ENCODE assay signal across 1 mouse cellular context in the genomic region with DNA sequence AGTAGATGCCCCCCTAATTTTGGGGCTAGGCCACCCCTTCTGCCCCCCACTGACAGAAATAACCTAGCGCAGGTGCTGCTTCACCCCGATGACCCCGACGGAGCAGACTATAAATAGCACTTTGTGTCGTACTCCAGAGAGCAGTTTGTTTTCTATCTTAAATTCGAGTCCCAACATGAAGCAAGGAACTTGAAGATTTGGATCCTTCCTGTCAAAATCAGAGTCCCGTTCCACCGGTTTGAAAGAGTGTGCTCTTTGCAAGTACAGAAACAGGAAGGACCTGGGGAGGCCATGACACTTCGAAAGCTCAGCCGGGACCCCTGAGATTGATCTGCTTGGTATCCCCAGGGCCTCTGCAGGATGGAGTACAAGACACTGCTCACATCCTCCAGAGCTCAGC.
TF ChIP-seq lines count a peak whose summit lies in the region.

No protein-coding gene starts in this region.

TF ChIP-seq in CH12.LX, 34 proteins besides CTCF, POLR2A, EP300 and RAD21 (continued from another document):
- no peak for TF ChIP-seq BHLHE40 (IDR thresholded peaks at IDR 0.05; ENCODE audit: low read depth, low read length)
- TF ChIP-seq HCFC1 (IDR thresholded peaks at IDR 0.05; ENCODE audit: low read depth, low read length) = no peak
- no peak for TF ChIP-seq MAFK (IDR thresholded peaks at IDR 0.05; ENCODE audit: insufficient replicate concordance, low read length)
- no peak for TF ChIP-seq UBTF (IDR thresholded peaks at IDR 0.05; ENCODE audit: low read depth, low read length)
- no peak for TF ChIP-seq ZNF384 (IDR thresholded peaks at IDR 0.05; ENCODE audit: low read depth, low read length)
- no peak for TF ChIP-seq NELFE (IDR thresholded peaks at IDR 0.05; ENCODE audit: low read depth, low read length)
- TF ChIP-seq MAZ (IDR thresholded peaks at IDR 0.05; ENCODE audit: low read depth, low read length) = no peak
- TF ChIP-seq ZKSCAN1 (IDR thresholded peaks at IDR 0.05; ENCODE audit: borderline replicate concordance, low read depth, low read length) = no peak
- TF ChIP-seq MAX (IDR thresholded peaks at IDR 0.05; ENCODE audit: low read length) = no peak
- TF ChIP-seq TBP (conservative IDR thresholded peaks at IDR 0.05; ENCODE audit: low read depth, low read length) = no peak
- no peak for TF ChIP-seq USF1 (IDR thresholded peaks at IDR 0.05; ENCODE audit: low read depth, low read length)
- TF ChIP-seq ELF1 (IDR thresholded peaks at IDR 0.05; ENCODE audit: low read depth, low read length) = no peak
